Mouse (Mus musculus) CD4-positive naive resting alpha-beta T cell, adult 76 days (primary cell): Measurements from ENCODE around the gene Gli3. TPM values are rescaled to one million over a fixed set of nuclear protein-coding genes. Genes with fewer than 3 reads are reported as not detected.

Source experiments
- total RNA-seq: library from RNA; stranded (reverse); gene quantifications from one replicate; pipeline ENCODE4 v1.2.4, GENCODE M21; 2023

The Gli3 gene
- not detected for total RNA-seq

DNA sequence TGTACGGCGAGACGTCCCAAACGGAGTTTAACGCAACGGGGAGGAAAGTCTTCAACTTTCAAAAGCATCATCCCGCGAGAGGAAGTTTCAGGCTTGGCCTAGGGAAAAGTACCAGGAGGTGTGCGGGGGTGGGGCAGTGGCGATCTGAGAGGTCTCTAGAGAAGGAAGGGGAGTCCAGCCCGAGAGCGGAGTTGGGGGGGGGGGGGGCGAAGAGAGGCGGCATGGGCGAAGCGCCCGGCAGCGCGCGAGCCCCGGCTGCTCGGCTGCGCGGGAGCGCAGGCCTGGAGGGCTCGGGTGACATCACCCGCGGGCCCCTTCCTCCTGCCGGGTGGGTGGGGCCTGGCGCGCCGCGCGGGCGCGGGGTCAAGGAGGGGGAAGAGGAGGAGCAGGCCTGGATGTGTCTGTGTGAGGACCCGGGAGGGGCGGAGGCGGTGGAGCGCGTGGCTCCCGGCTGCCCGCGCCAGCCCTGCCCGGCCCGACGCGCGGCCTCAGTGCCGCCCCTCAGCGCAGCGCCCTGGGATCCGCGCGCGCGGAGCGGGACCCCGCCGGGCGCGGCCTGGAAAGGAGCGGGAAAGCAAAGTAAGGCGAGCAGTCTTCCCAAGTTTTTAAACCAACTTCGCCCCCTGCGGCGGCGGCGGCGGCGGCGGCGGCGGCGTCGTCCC lies at the start of gene Gli3:
Gene Gli3, plus strand, starts transcription at position 406 of the 662 bp plus-strand sequence.

